Mouse (Mus musculus): ENCODE data around the gene Slc35d3. TPM values are rescaled to one million over a fixed set of nuclear protein-coding genes. Genes with fewer than 3 reads are reported as not detected.

Gene Slc35d3
- 0.34 and 0.59 TPM in 2 replicates for polyA plus RNA-seq (2015; fragmentation: Nextera tagmentation; extraction: Ambion mirVana)

DNA sequence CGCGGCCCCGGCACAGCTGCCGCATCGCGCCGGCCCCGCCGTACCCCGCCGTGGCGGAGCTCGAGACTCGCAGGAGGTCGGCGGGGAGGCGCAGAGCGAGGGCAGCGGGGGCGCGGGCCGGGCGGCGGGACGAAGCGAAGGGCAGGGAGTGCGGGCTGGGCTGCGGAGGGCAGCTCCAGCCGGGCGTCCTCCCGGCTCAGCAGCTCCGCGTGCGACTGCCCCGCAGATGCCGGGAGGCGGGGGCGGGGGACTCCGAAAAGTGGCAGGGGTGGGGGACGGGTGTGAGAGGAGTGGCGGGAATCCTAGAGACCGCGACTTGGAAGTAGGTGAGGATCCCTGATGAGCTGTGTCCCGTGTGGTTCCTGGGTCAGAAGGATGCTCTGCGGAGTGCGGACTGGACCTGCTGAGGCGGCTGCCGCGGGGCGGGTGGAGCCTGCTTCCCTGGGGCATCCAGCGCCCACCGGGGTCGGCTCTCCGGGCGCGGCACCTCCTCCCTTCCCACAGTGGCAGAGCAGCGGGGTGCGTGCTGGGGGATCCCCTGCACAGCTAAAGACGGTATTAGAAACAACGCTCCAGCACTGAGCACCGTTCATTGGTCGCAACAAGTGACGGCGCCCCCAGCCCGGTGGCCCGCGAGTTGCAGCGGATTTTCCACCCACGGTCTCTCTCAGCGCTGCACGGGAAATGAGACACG, at the start of gene Slc35d3:
Gene Slc35d3 (minus strand): TSS at position 462 of the 694 bp plus-strand sequence.
- Histone ChIP-seq H3K9me3 (replicated peaks; ENCODE audit: control insufficient read depth, low read length) (no peaks in the 10 kb centered on the region), H3K9ac (ENCODE audit: low read length) (peak within 1 kb of the TSS; percentile 51), H3K36me3 (ENCODE audit: control insufficient read depth, insufficient read depth) (no peaks in the 10 kb centered on the region), H3K27me3 (ENCODE audit: control insufficient read depth, insufficient read depth, low read length) (peaks cover 43% of the 10 kb centered on the region), H3K4me2 (ENCODE audit: low read depth, low read length) (peak within 1 kb of the TSS; percentile 98), H3K4me1 (ENCODE audit: control insufficient read depth, insufficient read depth, low read length) (peaks cover 16% of the 10 kb centered on the region), H3K27ac (ENCODE audit: low read length) (no peak within 1 kb of the TSS), H3K4me3 (ENCODE audit: low read length) (peak within 1 kb of the TSS; percentile 63)
- under 1% methylated on average over 71 of the region's 72 CpGs for WGBS
- ATAC-seq (replicated peaks; ENCODE audit: extremely low read depth, insufficient read depth, low FRiP score) = peak; percentile 54

DNA sequence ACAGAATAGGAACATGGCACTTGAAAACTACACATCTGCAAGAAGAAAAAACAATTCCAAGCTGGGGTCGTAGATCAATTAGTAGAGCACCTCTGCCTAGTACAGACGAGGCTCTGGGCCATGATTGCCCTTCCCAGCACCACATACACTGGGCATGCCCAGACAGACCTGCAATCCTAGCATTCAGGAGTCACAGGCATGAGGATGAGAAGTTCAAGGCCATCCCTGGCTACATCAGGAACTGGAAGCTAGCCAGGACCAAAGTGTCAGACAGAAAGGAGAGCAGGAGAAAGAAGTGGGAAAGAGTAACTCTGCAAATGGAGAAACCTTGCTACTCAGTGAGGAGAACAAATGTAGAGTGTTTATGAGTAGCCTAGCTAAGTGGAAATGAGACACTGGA, 48.9 kb upstream of the Slc35d3 start:
- Histone ChIP-seq H3K4me1 (ENCODE audit: control insufficient read depth, insufficient read depth, low read length) (0 out of 2 replicates have a peak, but pooled peaks cover 3% of the 10 kb centered on the region), H3K9me3 (replicated peaks; ENCODE audit: control insufficient read depth, low read length) (no peaks in the 10 kb centered on the region), H3K9ac (ENCODE audit: low read length) (no peak overlapping the region), H3K27me3 (ENCODE audit: control insufficient read depth, insufficient read depth, low read length) (no peaks in the 10 kb centered on the region), H3K27ac (ENCODE audit: low read length) (no peak overlapping the region), H3K36me3 (ENCODE audit: control insufficient read depth, insufficient read depth) (peaks cover 8% of the 10 kb centered on the region; the same call in 1 of the 2 replicates), H3K4me3 (ENCODE audit: low read length) (no peak overlapping the region), H3K4me2 (ENCODE audit: low read depth, low read length) (no peak overlapping the region)
- ATAC-seq (replicated peaks; ENCODE audit: extremely low read depth, insufficient read depth, low FRiP score) = no peak
- 67% methylated on average over 2 of the region's 2 CpGs for WGBS

DNA sequence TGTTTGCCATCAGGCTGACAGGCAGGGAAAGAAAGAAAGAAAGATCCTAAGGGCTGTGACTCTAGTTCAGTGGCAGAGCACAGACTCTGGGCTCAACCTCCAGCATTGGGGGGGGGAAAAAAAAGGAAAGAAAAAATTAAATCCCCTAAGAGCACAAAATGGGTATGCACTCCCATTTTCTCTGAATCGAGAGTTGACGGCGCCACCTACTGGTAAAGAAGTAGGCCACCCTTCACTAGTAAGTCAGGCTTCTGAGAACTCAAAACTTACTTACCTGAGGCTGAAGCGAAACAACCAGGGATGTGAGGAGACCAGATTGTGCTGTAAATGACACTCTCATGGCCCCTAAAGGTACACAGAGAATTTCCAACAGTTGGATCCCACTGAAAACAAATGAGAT, 42.7 kb upstream of the Slc35d3 start:
- H3K4me3 ChIP-seq (ENCODE audit: low read length) = no peak overlapping the region
- WGBS = 17% methylated on average over 4 of the region's 4 CpGs
- no peak overlapping the region for H3K4me2 ChIP-seq (ENCODE audit: low read depth, low read length)
- H3K9me3 ChIP-seq (replicated peaks; ENCODE audit: control insufficient read depth, low read length) = no peaks in the 10 kb centered on the region
- no peaks in the 10 kb centered on the region for H3K27me3 ChIP-seq (ENCODE audit: control insufficient read depth, insufficient read depth, low read length)
- H3K27ac ChIP-seq (ENCODE audit: low read length) = no peak overlapping the region
- no peak overlapping the region for H3K9ac ChIP-seq (ENCODE audit: low read length)
- no peaks in the 10 kb centered on the region for H3K4me1 ChIP-seq (ENCODE audit: control insufficient read depth, insufficient read depth, low read length)
- 0 out of 2 replicates have a peak, but pooled peaks cover 7% of the 10 kb centered on the region for H3K36me3 ChIP-seq (ENCODE audit: control insufficient read depth, insufficient read depth)
- no peak for ATAC-seq (replicated peaks; ENCODE audit: extremely low read depth, insufficient read depth, low FRiP score)

DNA sequence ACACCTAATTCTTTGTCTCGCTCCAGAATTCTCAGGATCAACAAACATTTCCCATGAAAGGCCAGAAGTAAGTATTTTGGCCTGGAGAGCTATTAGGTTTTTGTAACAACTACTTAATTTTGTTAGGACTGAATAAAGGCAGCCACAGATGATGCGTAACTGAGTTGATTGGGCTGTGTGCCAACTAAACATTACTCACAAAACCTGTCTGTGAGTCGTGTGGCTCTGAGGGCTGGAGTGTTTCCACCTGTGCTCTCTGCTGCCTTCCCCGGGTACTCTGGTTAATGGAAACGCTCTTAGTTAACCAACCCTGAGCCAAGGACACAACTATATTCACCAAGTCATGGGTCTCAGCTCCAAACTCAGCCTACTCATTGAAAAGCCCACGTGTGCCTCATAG, 41.9 kb upstream of the Slc35d3 start:
- WGBS = 63% methylated on average over 6 of the region's 6 CpGs
- no peak for ATAC-seq (replicated peaks; ENCODE audit: extremely low read depth, insufficient read depth, low FRiP score)
- H3K9me3 ChIP-seq (replicated peaks; ENCODE audit: control insufficient read depth, low read length) = no peaks in the 10 kb centered on the region
- H3K36me3 ChIP-seq (ENCODE audit: control insufficient read depth, insufficient read depth) = 0 out of 2 replicates have a peak, but pooled peaks cover 6% of the 10 kb centered on the region
- no peak overlapping the region for H3K4me2 ChIP-seq (ENCODE audit: low read depth, low read length)
- no peak overlapping the region for H3K9ac ChIP-seq (ENCODE audit: low read length)
- H3K4me1 ChIP-seq (ENCODE audit: control insufficient read depth, insufficient read depth, low read length) = no peaks in the 10 kb centered on the region
- H3K27ac ChIP-seq (ENCODE audit: low read length) = no peak overlapping the region
- no peak overlapping the region for H3K4me3 ChIP-seq (ENCODE audit: low read length)
- H3K27me3 ChIP-seq (ENCODE audit: control insufficient read depth, insufficient read depth, low read length) = no peaks in the 10 kb centered on the region

DNA sequence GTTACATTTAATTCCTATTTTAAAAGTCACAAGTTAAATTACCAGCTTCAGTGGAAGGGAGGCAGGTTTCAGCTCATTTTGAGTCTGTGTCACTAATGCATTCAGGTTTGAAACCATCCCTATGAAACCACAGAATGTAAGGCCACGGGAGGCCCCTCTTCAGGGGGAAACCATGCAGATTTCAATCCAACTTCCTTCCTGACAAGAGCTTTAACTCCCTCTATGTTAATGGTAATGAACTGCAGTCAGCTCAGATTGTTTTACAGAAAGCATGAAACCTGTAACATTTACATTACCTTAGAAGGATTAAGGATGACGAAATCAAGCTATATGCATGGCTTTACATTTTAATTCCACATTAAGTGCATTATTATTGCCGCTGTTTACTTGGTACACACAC, 40.4 kb upstream of the Slc35d3 start:
- no peaks in the 10 kb centered on the region for H3K27me3 ChIP-seq (ENCODE audit: control insufficient read depth, insufficient read depth, low read length)
- ATAC-seq (replicated peaks; ENCODE audit: extremely low read depth, insufficient read depth, low FRiP score) = no peak
- 64% methylated on average over 3 of the region's 3 CpGs for WGBS

DNA sequence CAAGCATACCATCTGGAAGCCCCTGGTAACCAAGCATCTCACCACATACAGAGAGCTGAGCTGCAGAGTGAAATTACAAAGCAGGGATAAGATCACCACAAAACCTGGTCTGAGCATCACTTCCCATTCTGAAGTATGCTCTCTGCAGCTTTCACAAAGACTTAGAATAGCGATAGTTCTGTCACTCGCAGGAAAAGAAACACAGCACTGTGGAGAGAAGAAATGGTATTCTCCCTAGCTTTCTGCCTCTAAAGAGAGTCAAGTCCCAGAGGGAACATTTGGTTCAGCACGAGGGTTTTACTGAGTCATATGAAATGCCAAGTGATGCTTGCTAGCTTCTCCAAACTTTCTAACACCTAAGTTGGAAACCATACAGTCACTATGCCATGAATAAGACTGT, 38.6 kb upstream of the Slc35d3 start:
- H3K4me2 ChIP-seq (ENCODE audit: low read depth, low read length) = no peak overlapping the region
- H3K4me3 ChIP-seq (ENCODE audit: low read length) = no peak overlapping the region
- no peak overlapping the region for H3K9ac ChIP-seq (ENCODE audit: low read length)
- no peak overlapping the region for H3K27ac ChIP-seq (ENCODE audit: low read length)
- peaks cover 5% of the 10 kb centered on the region; the same call in 1 of the 2 replicates for H3K36me3 ChIP-seq (ENCODE audit: control insufficient read depth, insufficient read depth)
- 81% methylated on average over 3 of the region's 3 CpGs for WGBS
- H3K9me3 ChIP-seq (replicated peaks; ENCODE audit: control insufficient read depth, low read length) = no peaks in the 10 kb centered on the region
- H3K4me1 ChIP-seq (ENCODE audit: control insufficient read depth, insufficient read depth, low read length) = no peaks in the 10 kb centered on the region
- ATAC-seq (replicated peaks; ENCODE audit: extremely low read depth, insufficient read depth, low FRiP score) = no peak
- H3K27me3 ChIP-seq (ENCODE audit: control insufficient read depth, insufficient read depth, low read length) = no peaks in the 10 kb centered on the region

More for the DNA sequence above, 40.4 kb upstream of the Slc35d3 start:
- Histone ChIP-seq H3K27ac (ENCODE audit: low read length) (no peak overlapping the region), H3K9ac (ENCODE audit: low read length) (no peak overlapping the region), H3K4me1 (ENCODE audit: control insufficient read depth, insufficient read depth, low read length) (no peaks in the 10 kb centered on the region), H3K36me3 (ENCODE audit: control insufficient read depth, insufficient read depth) (peaks cover 6% of the 10 kb centered on the region; the same call in 1 of the 2 replicates), H3K4me2 (ENCODE audit: low read depth, low read length) (no peak overlapping the region), H3K4me3 (ENCODE audit: low read length) (no peak overlapping the region), H3K9me3 (replicated peaks; ENCODE audit: control insufficient read depth, low read length) (no peaks in the 10 kb centered on the region)

DNA sequence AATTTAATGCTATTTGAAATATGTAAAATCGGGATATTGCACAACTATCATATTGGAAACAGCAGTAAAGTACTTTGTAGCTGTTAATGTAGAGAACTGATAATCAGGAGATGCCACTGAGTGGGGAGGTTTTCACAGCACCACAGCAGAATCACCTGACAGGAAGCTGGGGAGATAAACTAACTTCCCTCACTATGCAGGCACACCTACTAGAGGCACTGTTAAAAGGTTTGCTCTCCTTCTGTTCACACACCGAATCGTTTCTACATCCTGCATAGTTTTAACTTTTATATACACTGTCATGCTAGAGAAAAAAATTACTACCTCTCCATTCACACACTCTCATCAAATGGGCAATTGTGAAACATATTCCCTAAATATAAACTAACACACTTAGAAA, 35.0 kb upstream of the Slc35d3 start:
- Histone ChIP-seq H3K36me3 (ENCODE audit: control insufficient read depth, insufficient read depth) (peaks cover 7% of the 10 kb centered on the region; the same call in 1 of the 2 replicates), H3K9ac (ENCODE audit: low read length) (no peak overlapping the region), H3K27me3 (ENCODE audit: control insufficient read depth, insufficient read depth, low read length) (no peaks in the 10 kb centered on the region), H3K4me1 (ENCODE audit: control insufficient read depth, insufficient read depth, low read length) (no peaks in the 10 kb centered on the region), H3K9me3 (replicated peaks; ENCODE audit: control insufficient read depth, low read length) (no peaks in the 10 kb centered on the region), H3K4me2 (ENCODE audit: low read depth, low read length) (no peak overlapping the region), H3K4me3 (ENCODE audit: low read length) (no peak overlapping the region), H3K27ac (ENCODE audit: low read length) (no peak overlapping the region)
- ATAC-seq (replicated peaks; ENCODE audit: extremely low read depth, insufficient read depth, low FRiP score) = no peak
- WGBS = 63% methylated on average over 3 of the region's 3 CpGs

DNA sequence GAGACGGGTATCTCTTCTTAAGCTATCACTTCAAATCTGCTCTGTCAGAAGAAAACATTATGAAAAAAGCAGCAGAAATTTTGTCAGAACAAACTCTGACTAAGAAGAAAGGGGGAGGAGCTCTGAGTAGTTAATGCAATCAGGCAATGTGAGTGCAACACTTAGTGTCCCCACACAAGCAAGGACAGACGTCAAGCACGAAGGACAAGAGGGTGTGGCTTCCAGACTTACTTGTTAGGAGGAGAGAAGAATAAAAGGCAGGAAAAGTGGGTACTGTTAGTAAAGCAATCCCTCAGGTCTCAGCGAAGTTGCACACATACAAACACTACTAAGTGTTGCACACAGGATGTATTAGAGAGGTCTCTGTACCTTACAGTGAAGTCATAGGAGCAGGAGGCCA, 33.1 kb upstream of the Slc35d3 start:
- H3K36me3 ChIP-seq (ENCODE audit: control insufficient read depth, insufficient read depth) = peaks cover 5% of the 10 kb centered on the region; the same call in 1 of the 2 replicates
- H3K9me3 ChIP-seq (replicated peaks; ENCODE audit: control insufficient read depth, low read length) = no peaks in the 10 kb centered on the region
- H3K27ac ChIP-seq (ENCODE audit: low read length) = no peak overlapping the region
- no peak overlapping the region for H3K9ac ChIP-seq (ENCODE audit: low read length)
- no peak overlapping the region for H3K4me3 ChIP-seq (ENCODE audit: low read length)
- ATAC-seq (replicated peaks; ENCODE audit: extremely low read depth, insufficient read depth, low FRiP score) = no peak
- H3K27me3 ChIP-seq (ENCODE audit: control insufficient read depth, insufficient read depth, low read length) = no peaks in the 10 kb centered on the region
- H3K4me1 ChIP-seq (ENCODE audit: control insufficient read depth, insufficient read depth, low read length) = no peaks in the 10 kb centered on the region
- 65% methylated on average over 4 of the region's 4 CpGs for WGBS
- no peak overlapping the region for H3K4me2 ChIP-seq (ENCODE audit: low read depth, low read length)

DNA sequence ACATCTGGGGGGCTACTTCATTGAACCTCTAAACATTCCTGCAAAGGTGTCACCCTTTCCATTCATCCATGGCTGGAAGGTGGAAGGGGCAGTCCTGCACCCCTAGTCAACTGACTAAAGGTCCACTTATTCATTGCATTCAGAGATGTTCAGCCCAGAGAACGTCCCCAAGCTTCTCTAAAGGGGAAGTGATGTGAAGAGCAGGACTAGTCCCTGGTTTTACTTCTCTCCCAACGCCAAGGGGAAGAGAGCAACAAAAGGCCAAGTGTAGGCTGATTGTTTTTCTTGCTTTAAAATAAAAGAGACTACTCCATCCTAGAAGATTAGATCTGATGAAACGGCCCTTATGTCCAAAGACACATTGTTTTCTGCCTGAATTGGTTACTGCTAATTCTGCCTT, 29.2 kb upstream of the Slc35d3 start:
- Histone ChIP-seq H3K4me1 (ENCODE audit: control insufficient read depth, insufficient read depth, low read length) (no peaks in the 10 kb centered on the region), H3K9ac (ENCODE audit: low read length) (no peak overlapping the region), H3K36me3 (ENCODE audit: control insufficient read depth, insufficient read depth) (peaks cover 2% of the 10 kb centered on the region; the same call in 1 of the 2 replicates), H3K4me3 (ENCODE audit: low read length) (no peak overlapping the region), H3K4me2 (ENCODE audit: low read depth, low read length) (no peak overlapping the region), H3K27me3 (ENCODE audit: control insufficient read depth, insufficient read depth, low read length) (no peaks in the 10 kb centered on the region), H3K27ac (ENCODE audit: low read length) (no peak overlapping the region), H3K9me3 (replicated peaks; ENCODE audit: control insufficient read depth, low read length) (no peaks in the 10 kb centered on the region)
- WGBS = 78% methylated on average over 3 of the region's 3 CpGs
- ATAC-seq (replicated peaks; ENCODE audit: extremely low read depth, insufficient read depth, low FRiP score) = no peak

Measured in heart, embryonic 16.5 days (tissue).